Mouse (Mus musculus) E14TG2a.4 (cell line): ENCODE results near the gene Ak7.

ENCODE experiments used
- H3K27me3 ChIP-seq: 2 replicates; pipeline ENCODE4 v1.6.1; 2014; ENCODE audit warnings: low read length, control low read depth; ENCODE audit not compliant: insufficient read depth
- H3K36me3 ChIP-seq: 2 replicates; pipeline ENCODE4 v1.6.1; 2014; ENCODE audit warnings: low read length, control low read depth; ENCODE audit not compliant: insufficient read depth
- H3K4me1 ChIP-seq: replicated peaks from 2 replicates; pipeline ENCODE4 v1.6.1; 2014; ENCODE audit warnings: low read depth, low read length, control low read depth
- H3K4me3 ChIP-seq: replicated peaks from 2 replicates; pipeline ENCODE4 v1.5.1; 2014; ENCODE audit warnings: mild to moderate bottlenecking, low read length
- H3K9me3 ChIP-seq: 2 replicates; pipeline ENCODE4 v1.6.1; 2014; ENCODE audit warnings: low read length, control low read depth
- CTCF ChIP-seq: conservative IDR thresholded peaks from 2 replicates; pipeline ENCODE4 v1.5.1; 2014; ENCODE audit warnings: low read length
- NANOG ChIP-seq: IDR thresholded peaks from 2 replicates; pipeline ENCODE4 v1.6.1; 2014; ENCODE audit warnings: borderline replicate concordance, low read length, mixed read lengths
- POU5F1 ChIP-seq: IDR thresholded peaks from 2 replicates; pipeline ENCODE4 v1.6.1; 2014; ENCODE audit warnings: low read length, borderline replicate concordance

Gene Ak7

GRCm38 (mm10) chr12:105761629-105762028, 55.9 kb downstream of the Ak7 start:
- H3K4me3 ChIP-seq = no peak overlapping the region
- H3K36me3 ChIP-seq = no peaks in the 10 kb centered on the region; the same call in 1 of the 2 replicates
- H3K27me3 ChIP-seq = peaks cover 8% of the 10 kb centered on the region
- TF ChIP-seq POU5F1 (no peak), CTCF (no peak), NANOG (no peak)
- no peaks in the 10 kb centered on the region for H3K9me3 ChIP-seq
- H3K4me1 ChIP-seq = peaks cover 74% of the 10 kb centered on the region

DNA sequence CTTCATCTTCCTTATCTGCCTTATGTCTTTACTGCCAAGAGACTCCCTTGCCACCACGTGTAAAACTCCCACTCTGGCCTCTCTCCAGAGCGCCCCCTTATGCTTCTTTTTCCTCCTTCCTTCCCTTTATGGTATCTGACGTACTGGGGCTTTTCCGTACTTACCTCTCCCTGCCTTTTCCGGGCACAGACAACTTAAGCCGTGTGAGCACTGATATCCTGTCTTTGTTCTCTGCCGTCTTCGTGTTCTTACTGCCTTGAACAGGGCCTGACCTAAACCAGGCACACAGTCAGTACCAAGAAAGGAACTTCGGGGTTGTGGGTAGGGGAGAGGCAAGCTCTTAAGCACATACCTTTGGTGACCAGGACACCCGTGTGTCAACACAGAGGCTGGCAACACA, 63.9 kb downstream of the Ak7 start:
- peaks cover 12% of the 10 kb centered on the region for H3K9me3 ChIP-seq
- peaks cover 12% of the 10 kb centered on the region for H3K27me3 ChIP-seq

DNA sequence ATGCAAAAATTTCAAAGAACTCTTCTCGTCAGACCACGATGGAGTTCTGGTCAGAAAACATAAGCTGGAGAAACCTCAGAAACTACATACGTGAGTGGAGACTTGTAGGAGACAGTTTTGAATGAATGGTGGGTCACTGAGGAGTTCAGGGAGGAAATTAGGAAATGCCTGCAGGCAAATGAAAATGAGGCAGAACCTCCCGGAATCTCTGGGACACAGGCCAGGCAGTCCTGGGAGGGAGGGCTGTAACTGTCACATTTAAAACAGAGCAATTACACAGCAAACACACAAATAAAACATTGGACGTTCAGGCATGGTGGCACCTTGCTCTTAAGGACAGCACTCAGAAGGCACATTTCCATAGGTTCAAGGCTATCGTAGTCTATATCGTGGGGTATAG, 69.1 kb downstream of the Ak7 start:
- Histone ChIP-seq H3K4me3 (no peak overlapping the region), H3K4me1 (peaks cover 21% of the 10 kb centered on the region), H3K36me3 (0 out of 2 replicates have a peak, but pooled peaks cover 4% of the 10 kb centered on the region), H3K27me3 (no peaks in the 10 kb centered on the region; the same call in 1 of the 2 replicates), H3K9me3 (peaks cover 12% of the 10 kb centered on the region)
- TF ChIP-seq NANOG = no peak
- TF ChIP-seq POU5F1 = no peak

More for the DNA sequence above, 63.9 kb downstream of the Ak7 start:
- H3K4me1 ChIP-seq = peaks cover 50% of the 10 kb centered on the region
- no peak for TF ChIP-seq POU5F1
- TF ChIP-seq NANOG = no peak
- TF ChIP-seq CTCF = no peak
- no peak overlapping the region for H3K4me3 ChIP-seq
- H3K36me3 ChIP-seq = peaks cover 11% of the 10 kb centered on the region; the same call in 1 of the 2 replicates

GRCm38 (mm10) chr12:105777651-105778050, 71.9 kb downstream of the Ak7 start:
- H3K4me3 ChIP-seq = no peak overlapping the region
- peaks cover 9% of the 10 kb centered on the region for H3K9me3 ChIP-seq
- TF ChIP-seq POU5F1 (no peak), NANOG (no peak), CTCF (no peak)
- H3K4me1 ChIP-seq = peaks cover 27% of the 10 kb centered on the region
- no peaks in the 10 kb centered on the region for H3K36me3 ChIP-seq
- H3K27me3 ChIP-seq = no peaks in the 10 kb centered on the region; the same call in 1 of the 2 replicates

DNA sequence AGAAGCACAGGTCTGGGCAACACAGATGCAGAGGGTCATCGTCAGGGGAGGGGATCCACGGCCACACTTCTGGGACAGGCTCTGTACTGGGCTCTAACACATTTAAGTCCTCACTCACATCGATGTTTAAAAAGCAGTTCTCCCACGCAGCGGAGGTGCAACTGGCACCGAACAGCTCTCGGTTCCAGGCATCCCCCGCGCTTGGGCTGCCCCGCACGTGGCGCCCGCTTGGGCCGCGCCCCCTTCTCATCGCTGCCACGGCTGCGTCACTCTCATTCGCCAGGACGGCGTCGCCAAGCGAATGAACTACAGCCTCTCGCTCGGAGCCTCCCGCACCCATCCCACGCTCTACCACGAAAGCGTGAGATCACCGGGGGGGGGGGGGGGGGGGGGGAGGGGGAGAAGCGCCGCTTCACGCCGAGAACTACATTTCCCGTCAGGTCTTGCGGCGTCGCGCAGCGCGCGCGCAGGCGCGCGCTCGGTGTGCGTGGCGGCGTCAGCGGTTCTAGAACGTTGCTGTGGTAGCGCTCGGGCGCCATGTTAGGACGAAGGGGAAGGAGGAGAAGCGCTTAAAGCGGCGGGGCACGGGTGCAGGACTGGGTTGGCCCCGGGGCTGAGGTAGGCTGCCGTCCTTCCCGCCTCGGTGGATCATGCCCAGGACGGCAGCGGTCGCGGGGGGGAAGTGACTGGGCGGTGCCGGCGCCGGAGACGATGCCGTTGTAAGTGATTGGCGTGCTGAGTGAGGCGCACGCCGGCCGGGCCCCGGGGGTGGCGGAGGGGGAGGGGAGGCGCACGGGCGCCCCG, 78.6 kb downstream of the Ak7 start, which contains the start of gene Papola:
Gene Papola, plus strand, starts transcription at position 499 of the 804 bp plus-strand sequence.
- Histone ChIP-seq H3K36me3 (peaks cover 21% of the 10 kb centered on the region), H3K27me3 (no peaks in the 10 kb centered on the region), H3K4me1 (peaks cover 57% of the 10 kb centered on the region), H3K9me3 (no peaks in the 10 kb centered on the region), H3K4me3 (peak within 1 kb of the TSS; percentile 91)
- no peak for TF ChIP-seq CTCF
- TF ChIP-seq NANOG = no peak
- no peak for TF ChIP-seq POU5F1

DNA sequence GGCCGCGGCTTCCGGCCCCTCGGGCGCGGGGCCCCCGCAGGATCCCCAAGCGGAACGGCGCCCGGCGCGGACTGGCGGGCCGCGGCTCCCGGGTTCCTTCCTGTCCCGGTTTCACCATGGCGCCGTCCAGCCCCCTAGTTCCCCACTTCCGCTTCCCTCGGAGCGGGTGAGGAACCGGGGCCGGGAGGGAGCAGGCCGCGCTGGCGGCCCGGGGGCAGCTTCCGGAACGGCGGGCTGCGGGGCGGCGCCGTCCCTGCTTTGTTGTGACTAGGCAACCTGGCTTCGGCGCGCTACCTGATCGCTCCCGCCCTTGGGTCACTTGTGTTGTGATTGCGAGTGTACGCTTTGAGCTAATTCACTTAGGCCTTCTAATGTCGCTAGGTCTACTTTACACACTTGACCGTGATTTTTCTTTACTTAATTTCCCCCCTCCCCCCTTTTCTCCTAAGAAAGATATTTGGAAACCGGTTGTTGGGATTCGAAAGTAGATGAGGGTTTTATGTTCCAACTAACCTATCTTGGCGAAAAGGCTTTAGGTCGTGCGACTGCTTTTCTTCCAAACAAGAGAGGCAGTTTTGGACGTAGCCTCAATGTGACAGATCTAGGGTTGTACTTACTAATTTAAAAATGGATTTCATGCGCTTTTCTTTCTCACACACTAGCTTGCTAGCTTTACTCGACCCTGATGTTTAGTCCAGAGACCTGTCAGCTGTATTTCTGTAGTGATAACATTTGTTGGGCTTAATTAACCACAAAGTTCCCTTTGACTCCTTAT, 79.4 kb downstream of the Ak7 start:
- Histone ChIP-seq H3K4me3 (peak overlapping the region; percentile 91), H3K9me3 (no peaks in the 10 kb centered on the region), H3K36me3 (peaks cover 23% of the 10 kb centered on the region), H3K27me3 (no peaks in the 10 kb centered on the region), H3K4me1 (peaks cover 62% of the 10 kb centered on the region)
- TF ChIP-seq CTCF = no peak
- no peak for TF ChIP-seq NANOG
- no peak for TF ChIP-seq POU5F1

DNA sequence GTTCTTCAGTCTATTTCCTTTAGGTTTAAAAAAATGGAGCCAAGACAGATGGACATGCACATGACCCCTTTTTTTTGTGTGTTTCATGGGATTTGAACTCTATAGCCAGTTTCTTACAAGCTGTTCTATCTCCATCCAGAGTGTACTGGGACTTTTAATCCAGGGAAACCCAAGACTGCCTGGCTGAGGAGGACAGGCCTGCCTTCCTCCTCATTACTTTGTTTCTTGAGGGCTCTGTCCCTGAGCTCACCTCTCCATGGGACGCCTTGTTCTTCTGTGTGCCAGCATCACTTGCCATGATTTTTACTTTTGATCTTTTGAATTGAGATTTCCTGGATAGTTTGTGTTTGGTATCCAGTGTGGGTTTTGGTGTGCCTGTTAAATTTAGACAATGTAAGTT, 80.3 kb downstream of the Ak7 start:
- H3K36me3 ChIP-seq = peaks cover 31% of the 10 kb centered on the region
- H3K9me3 ChIP-seq = no peaks in the 10 kb centered on the region
- H3K4me1 ChIP-seq = peaks cover 66% of the 10 kb centered on the region
- H3K27me3 ChIP-seq = no peaks in the 10 kb centered on the region
- TF ChIP-seq CTCF (no peak), NANOG (no peak), POU5F1 (no peak)
- H3K4me3 ChIP-seq = peak overlapping the region; percentile 91

DNA sequence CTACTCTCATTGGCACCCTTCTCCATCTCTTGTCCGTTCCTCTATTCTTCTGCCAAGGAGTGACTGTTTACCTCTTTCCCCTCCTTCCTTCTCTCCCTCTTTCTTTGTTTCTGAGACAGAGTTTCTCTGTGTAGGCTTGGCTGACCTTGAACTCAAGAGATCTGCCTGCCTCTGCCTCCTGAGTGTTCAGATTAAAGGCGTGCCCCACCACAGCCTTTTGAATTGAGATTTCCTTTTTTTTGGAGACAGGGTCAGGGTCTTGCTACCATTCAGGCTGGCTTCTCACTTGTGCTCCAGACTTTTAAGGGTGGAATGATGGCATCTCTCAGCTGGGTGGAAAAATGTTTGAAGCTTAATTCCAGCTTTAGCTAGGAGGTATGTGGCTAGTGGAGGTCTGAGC, 81.8 kb downstream of the Ak7 start:
- Histone ChIP-seq H3K36me3 (peaks cover 31% of the 10 kb centered on the region), H3K9me3 (no peaks in the 10 kb centered on the region), H3K4me1 (peaks cover 78% of the 10 kb centered on the region), H3K27me3 (no peaks in the 10 kb centered on the region), H3K4me3 (0 out of 2 replicates have a peak overlapping the region, but pooled peaks have one; percentile 8)
- TF ChIP-seq NANOG (no peak; the same call in 1 of the 2 replicates), CTCF (no peak), POU5F1 (no peak)
